Mouse (Mus musculus) limb, embryonic 11.5 days (tissue): ENCODE results near the gene Tufm. TPM values are rescaled to one million over a fixed set of nuclear protein-coding genes. Genes with fewer than 3 reads are reported as not detected.
"Not testable (repeated sequence)": the region's sequence is repeated elsewhere in the genome, so short reads cannot be mapped to it uniquely, and the experiment has no call there.

Experiments used
- ATAC-seq: fragments of 200-750 bp; cut with Nextera tagmentation; 2 replicates; pipeline ENCODE4 v1.8.0; 2017; ENCODE audit warnings: low read depth; ENCODE audit not compliant: insufficient number of reproducible peaks, low FRiP score, low TSS enrichment
- DNase-seq: peaks from one replicate; pipeline ENCODE4 v3.0.0-alpha.2; 2015; ENCODE audit warnings: low spot score
- H3K27ac ChIP-seq: fragments of 300-500 bp; sonication (generic); replicated peaks from 2 replicates; pipeline ENCODE4 v1.5.1; 2014; ENCODE audit warnings: low read depth, mild to moderate bottlenecking, low read length
- H3K27me3 ChIP-seq: fragments of 300-500 bp; sonication (generic); 2 replicates; pipeline ENCODE4 v1.6.1; 2014; ENCODE audit warnings: mild to moderate bottlenecking, low read length, mixed read lengths; ENCODE audit not compliant: control insufficient read depth, insufficient read depth
- H3K36me3 ChIP-seq: fragments of 300-500 bp; sonication (generic); 2 replicates; pipeline ENCODE4 v1.6.1; 2014; ENCODE audit warnings: mild to moderate bottlenecking, low read length, moderate library complexity, mixed read lengths; ENCODE audit not compliant: control insufficient read depth, insufficient read depth
- H3K4me1 ChIP-seq: fragments of 300-500 bp; sonication (generic); 2 replicates; pipeline ENCODE4 v1.6.1; 2014; ENCODE audit warnings: low read length, mixed read lengths; ENCODE audit not compliant: control insufficient read depth, insufficient read depth
- H3K4me2 ChIP-seq: fragments of 300-500 bp; sonication (generic); 2 replicates; pipeline ENCODE4 v1.6.1; 2014; ENCODE audit warnings: low read depth, mild to moderate bottlenecking, moderate library complexity; ENCODE audit not compliant: severe bottlenecking
- H3K4me3 ChIP-seq: fragments of 300-500 bp; sonication (generic); 2 replicates; pipeline ENCODE4 v1.5.1; 2014; ENCODE audit warnings: low read depth, low read length
- H3K9ac ChIP-seq: fragments of 300-500 bp; sonication (generic); 2 replicates; pipeline ENCODE4 v1.6.1; 2014; ENCODE audit warnings: mild to moderate bottlenecking, low read length
- H3K9me3 ChIP-seq: fragments of 300-500 bp; sonication (generic); 2 replicates; pipeline ENCODE4 v1.6.1; 2016; ENCODE audit warnings: low read length; ENCODE audit not compliant: control insufficient read depth
- WGBS: fragments of 180-500 bp; shearing (Covaris S2); extraction: QIAGEN DNeasy Blood & Tissue Kit; methylation state at CpG from one replicate; pipeline ENCODE4 v1.1.7; 2014; 5-methylcytosine and 5-hydroxymethylcytosine counted together
- polyA plus RNA-seq: library from polyadenylated mRNA; unstranded; fragments of >200 nt; fragmentation: Nextera tagmentation; extraction: Ambion mirVana; gene quantifications from 2 replicates; pipeline ENCODE4 v1.2.1, GENCODE M21; 2014

Tufm gene
- polyA plus RNA-seq, 1 experiment from 2014 or later: 165 TPM

- Histone ChIP-seq H3K4me1 (peaks cover 6% of the 10 kb centered on the region), H3K9ac (peak within 1 kb of the TSS; percentile 80), H3K36me3 (peaks cover 8% of the 10 kb centered on the region; the same call in 1 of the 2 replicates), H3K9me3 (no peaks in the 10 kb centered on the region), H3K27me3 (no peaks in the 10 kb centered on the region), H3K27ac (peak within 1 kb of the TSS; percentile 43), H3K4me2 (peak within 1 kb of the TSS; percentile 74), H3K4me3 (peak within 1 kb of the TSS; percentile 70)
- DNase-seq (peak; percentile 91), ATAC-seq (peak; percentile 89)
- under 1% methylated on average over 39 of the region's 53 CpGs for WGBS
These were observed 12.1 kb upstream of the Tufm start, which contains the start of gene Sh2b1 for GRCm38 (mm10) chr7:126474993-126475581. TSS of gene Sh2b1 (minus strand) at chr7:126475424.

- Histone ChIP-seq H3K9me3 (no peaks in the 10 kb centered on the region), H3K4me2 (no peak overlapping the region), H3K4me1 (no peaks in the 10 kb centered on the region), H3K36me3 (no peaks in the 10 kb centered on the region), H3K27me3 (no peaks in the 10 kb centered on the region), H3K9ac (no peak overlapping the region), H3K27ac (no peak overlapping the region), H3K4me3 (no peak overlapping the region)
- WGBS: 22% methylated on average over 5 of the region's 5 CpGs
- DNase-seq (no peak), ATAC-seq (no peak)
These were observed 5.5 kb upstream of the Tufm start for GRCm38 (mm10) chr7:126481699-126482098.

GRCm38 (mm10) chr7:126482392-126482871 lies 4.7 kb upstream of the Tufm start:
- no peak overlapping the region; the same call in 1 of the 2 replicates for H3K27ac ChIP-seq
- no peaks in the 10 kb centered on the region for H3K9me3 ChIP-seq
- under 1% methylated on average over 23 of the region's 23 CpGs for WGBS
- DNase-seq: peak; percentile 88
- H3K4me1 ChIP-seq: no peaks in the 10 kb centered on the region
- 0 out of 2 replicates have a peak overlapping the region, but pooled peaks have one; percentile 1 for H3K9ac ChIP-seq
- peak; percentile 83 for ATAC-seq
- H3K4me2 ChIP-seq: peak overlapping the region; percentile 36
- no peaks in the 10 kb centered on the region for H3K36me3 ChIP-seq
- no peaks in the 10 kb centered on the region for H3K27me3 ChIP-seq
- H3K4me3 ChIP-seq: peak overlapping the region; percentile 15; the same call in 1 of the 2 replicates

GRCm38 (mm10) chr7:126487617-126488385 lies 640 bp downstream of the Tufm start:
- ATAC-seq, H3K9me3 ChIP-seq, H3K4me1 ChIP-seq, H3K27me3 ChIP-seq, H3K27ac ChIP-seq, DNase-seq: not testable (repeated sequence)
- H3K36me3 ChIP-seq: peaks cover 13% of the 10 kb centered on the region
- whole genome bisulfite sequencing: 17% methylated on average over 25 of the region's 25 CpGs
- peak overlapping the region; percentile 59; the same call in 1 of the 2 replicates for H3K9ac ChIP-seq
- peak overlapping the region; percentile 67 for H3K4me3 ChIP-seq
- peak overlapping the region; percentile 88 for H3K4me2 ChIP-seq

- H3K4me2 ChIP-seq: no peak overlapping the region
- 74% methylated on average over 1 of the region's 1 CpGs for WGBS
- ATAC-seq (no peak), DNase-seq (no peak)
- H3K4me1 ChIP-seq: no peaks in the 10 kb centered on the region; the same call in 1 of the 2 replicates
- H3K27ac ChIP-seq: no peak overlapping the region
- no peak overlapping the region for H3K9ac ChIP-seq
- no peaks in the 10 kb centered on the region for H3K27me3 ChIP-seq
- H3K4me3 ChIP-seq: no peak overlapping the region
- H3K9me3 ChIP-seq: no peaks in the 10 kb centered on the region
- H3K36me3 ChIP-seq: peaks cover 41% of the 10 kb centered on the region
These were observed 3.8 kb downstream of the Tufm start for GRCm38 (mm10) chr7:126491005-126491404.

GRCm38 (mm10) chr7:126491973-126492372 lies 4.8 kb downstream of the Tufm start:
- H3K36me3 ChIP-seq: peaks cover 50% of the 10 kb centered on the region
- no peak overlapping the region for H3K4me2 ChIP-seq
- no peak overlapping the region for H3K9ac ChIP-seq
- no peaks in the 10 kb centered on the region; the same call in 1 of the 2 replicates for H3K4me1 ChIP-seq
- no peak overlapping the region for H3K4me3 ChIP-seq
- DNase-seq (no peak), ATAC-seq (no peak)
- no peak overlapping the region for H3K27ac ChIP-seq
- 56% methylated on average over 11 of the region's 11 CpGs for WGBS
- H3K27me3 ChIP-seq: no peaks in the 10 kb centered on the region
- H3K9me3 ChIP-seq: no peaks in the 10 kb centered on the region

GRCm38 (mm10) chr7:126494120-126494519 lies 7.0 kb downstream of the Tufm start:
- ATAC-seq (no peak), DNase-seq (no peak)
- no peaks in the 10 kb centered on the region for H3K9me3 ChIP-seq
- H3K36me3 ChIP-seq: peaks cover 66% of the 10 kb centered on the region
- H3K27ac ChIP-seq: no peak overlapping the region
- no peak overlapping the region for H3K4me3 ChIP-seq
- no peaks in the 10 kb centered on the region for H3K4me1 ChIP-seq
- no peaks in the 10 kb centered on the region for H3K27me3 ChIP-seq
- H3K9ac ChIP-seq: no peak overlapping the region
- H3K4me2 ChIP-seq: no peak overlapping the region
- 96% methylated on average over 6 of the region's 6 CpGs for WGBS

GRCm38 (mm10) chr7:126496475-126496874 lies 9.3 kb downstream of the Tufm start:
- DNase-seq (no peak), ATAC-seq (no peak)
- Histone ChIP-seq H3K9ac (no peak overlapping the region), H3K36me3 (peaks cover 74% of the 10 kb centered on the region), H3K4me3 (no peak overlapping the region), H3K9me3 (no peaks in the 10 kb centered on the region), H3K27me3 (no peaks in the 10 kb centered on the region), H3K4me2 (no peak overlapping the region), H3K27ac (no peak overlapping the region), H3K4me1 (no peaks in the 10 kb centered on the region)
- WGBS: 94% methylated on average over 5 of the region's 5 CpGs
